Comparison of ENCODE assay signal across 8 mouse cellular contexts in genomic region chr17:35088825-35089644, GRCm38 (mm10). TPM values are rescaled to one million over a fixed set of nuclear protein-coding genes. Genes with fewer than 3 reads are reported as not detected.
DNase-seq lines count a peak whose midpoint lies in the region; ATAC-seq and TF ChIP-seq lines count a peak whose summit lies in the region.

Gene Abhd16a, plus strand, starts transcription at chr17:35089263.

- peaks cover 31% of the 10 kb centered on the region for H3K36me3 ChIP-seq in heart, embryonic 10.5 days
- peaks cover 26% of the 10 kb centered on the region for H3K36me3 ChIP-seq in kidney, embryonic 15.5 days

- H3K4me3 ChIP-seq in bone marrow macrophage, adult 2 months (ENCODE audit: insufficient read depth, low read length): peak within 1 kb of the TSS; percentile 94
- H3K4me3 ChIP-seq in embryonic fibroblast, embryonic 13.5 days (ENCODE audit: insufficient read depth, low read length): peak within 1 kb of the TSS; percentile 94
- peak within 1 kb of the TSS; percentile 82 for H3K4me3 ChIP-seq in heart, embryonic 10.5 days
- peak within 1 kb of the TSS; percentile 76 for H3K4me3 ChIP-seq in kidney, embryonic 15.5 days (replicated peaks)

- no peak for TF ChIP-seq CTCF in bone marrow macrophage, adult 2 months (IDR thresholded peaks at IDR 0.05; ENCODE audit: low read depth, low read length)
- TF ChIP-seq CTCF in embryonic fibroblast, embryonic 13.5 days (IDR thresholded peaks at IDR 0.05; ENCODE audit: borderline replicate concordance, insufficient read depth, low read length): no peak

- no peaks in the 10 kb centered on the region for H3K4me1 ChIP-seq in bone marrow macrophage, adult 2 months (ENCODE audit: control insufficient read depth, insufficient read depth, low read length)
- H3K4me1 ChIP-seq in embryonic fibroblast, embryonic 13.5 days (ENCODE audit: control insufficient read depth, insufficient read depth, low read length): 0 out of 2 replicates have a peak, but pooled peaks cover 4% of the 10 kb centered on the region
- H3K4me1 ChIP-seq in heart, embryonic 10.5 days: peaks cover 17% of the 10 kb centered on the region
- H3K4me1 ChIP-seq in kidney, embryonic 15.5 days: peaks cover 22% of the 10 kb centered on the region

- H3K9ac ChIP-seq in kidney, embryonic 15.5 days: peak within 1 kb of the TSS; percentile 81

- peak within 1 kb of the TSS; percentile 94 for H3K27ac ChIP-seq in bone marrow macrophage, adult 2 months (ENCODE audit: insufficient read depth, low read depth, low read length)
- H3K27ac ChIP-seq in embryonic fibroblast, embryonic 13.5 days (ENCODE audit: insufficient read depth, low read length): peak within 1 kb of the TSS; percentile 82
- peak within 1 kb of the TSS; percentile 99 for H3K27ac ChIP-seq in heart, embryonic 10.5 days
- H3K27ac ChIP-seq in kidney, embryonic 15.5 days: peak within 1 kb of the TSS; percentile 98

- DNase-seq in A20 (ENCODE audit: low read depth, low spot score): peak; percentile 98
- DNase-seq in heart, embryonic 10.5 days (ENCODE audit: low spot score): peak; percentile 96
- peak; percentile 94 for DNase-seq in liver
- DNase-seq in spleen, postnatal 4 days (ENCODE audit: low spot score in 2 of 2): peak; percentile 92 to 97

- peak within 1 kb of the TSS; percentile 73 for H3K4me2 ChIP-seq in kidney, embryonic 15.5 days

- no peaks in the 10 kb centered on the region for H3K27me3 ChIP-seq in heart, embryonic 10.5 days (ENCODE audit: insufficient read depth, poor library complexity, severe bottlenecking)
- no peaks in the 10 kb centered on the region for H3K27me3 ChIP-seq in kidney, embryonic 15.5 days

- WGBS in heart, embryonic 10.5 days: 3% methylated on average over 67 of the region's 67 CpGs
- 3% methylated on average over 67 of the region's 67 CpGs for WGBS in kidney, embryonic 15.5 days

- no peak for TF ChIP-seq POLR2A in bone marrow macrophage, adult 2 months (IDR thresholded peaks at IDR 0.05; ENCODE audit: borderline replicate concordance, low read depth, low read length)
- TF ChIP-seq POLR2A in embryonic fibroblast, embryonic 13.5 days (IDR thresholded peaks at IDR 0.05; ENCODE audit: low read depth, low read length): peak; percentile 94

- peak; percentile 97 for ATAC-seq in kidney, embryonic 15.5 days (replicated peaks; ENCODE audit: low FRiP score)
- peak; percentile 95 for ATAC-seq in monocyte, adult 5-6 weeks (replicated peaks; ENCODE audit: insufficient number of reproducible peaks, low FRiP score, low TSS enrichment, poor library complexity, severe bottlenecking)

- H3K9me3 ChIP-seq in heart, embryonic 10.5 days: no peaks in the 10 kb centered on the region
- no peaks in the 10 kb centered on the region for H3K9me3 ChIP-seq in kidney, embryonic 15.5 days (replicated peaks)

RNA-seq across cellular contexts. Expression of gene Abhd16a, which starts in this region (rescaled TPM):
- polyA plus RNA-seq in bone marrow macrophage, adult 2 months (2012; ENCODE audit: insufficient read depth, insufficient read length, missing spikeins): 39.8 and 40.7 TPM in 2 replicates
- polyA plus RNA-seq in embryonic fibroblast, embryonic 13.5 days (2011; ENCODE audit: insufficient read length, low read depth, missing spikeins): 31.8 and 33.9 TPM in 2 replicates
- 66.7 and 69.8 TPM in 2 replicates for polyA plus RNA-seq in heart, embryonic 10.5 days (2016; fragmentation: Nextera tagmentation; extraction: Ambion mirVana)
- 94.7 and 103 TPM in 2 replicates for polyA plus RNA-seq in kidney, embryonic 15.5 days (2015; fragmentation: Nextera tagmentation; extraction: Ambion mirVana)
- total RNA-seq in monocyte, adult 5-6 weeks (2017): 24.3 to 47.0 TPM (median 28.3 TPM) in 3 replicates

Comparison
In these comparisons a context has a peak if more than half of its experiments do, and no peak if none do; other contexts are left out.
1. Peak in every context shown above with its lines: DNase-seq, ATAC-seq, H3K4me3 ChIP-seq and H3K27ac ChIP-seq.